Mouse (Mus musculus) layer of hippocampus, adult 2 months (tissue): ENCODE data around the gene Erp27. TPM values are rescaled to one million over a fixed set of nuclear protein-coding genes. Genes with fewer than 3 reads are reported as not detected.

Experiments
- DNase-seq, 2 experiments: peaks; one replicate each; pipeline ENCODE4 v3.0.0; 2022; ENCODE audit warnings: low spot score in 2 of 2
- H3K27ac ChIP-seq: fragments of 200-600 bp; 2 replicates; pipeline ENCODE4 v1.8.1; 2022
- H3K4me3 ChIP-seq: fragments of 200-600 bp; 2 replicates; pipeline ENCODE4 v1.8.1; 2022; ENCODE audit warnings: mild to moderate bottlenecking
- CTCF ChIP-seq: fragments of 200-600 bp; conservative IDR thresholded peaks from 2 replicates; pipeline ENCODE4 v1.8.1; 2022; ENCODE audit warnings: antibody characterized with exemption, mild to moderate bottlenecking, moderate library complexity
- total RNA-seq, 2 experiments: library from RNA; stranded (reverse); gene quantifications; 2 replicates each; pipeline ENCODE4 v1.2.3; 2021

The Erp27 gene
- total RNA-seq, 2 experiments from 2014 or later = 0.26 to 0.52 TPM

- H3K4me3 ChIP-seq = no peak overlapping the region
- no peak overlapping the region for H3K27ac ChIP-seq
- peak in 1 of 2 experiments; percentile 29 for DNase-seq
- TF ChIP-seq CTCF = no peak
These were observed 25.0 kb upstream of the Erp27 start for GRCm38 (mm10) chr6:136946943-136947342.

- no peak overlapping the region for H3K4me3 ChIP-seq
- no peak overlapping the region for H3K27ac ChIP-seq
- no peak for DNase-seq
- TF ChIP-seq CTCF = no peak
These were observed 24.3 kb upstream of the Erp27 start for GRCm38 (mm10) chr6:136946241-136946640.

GRCm38 (mm10) chr6:136944511-136944910 is 22.5 kb upstream of the Erp27 start:
- H3K4me3 ChIP-seq = no peak overlapping the region
- no peak for TF ChIP-seq CTCF
- H3K27ac ChIP-seq = no peak overlapping the region
- no peak for DNase-seq

- no peak overlapping the region for H3K27ac ChIP-seq
- TF ChIP-seq CTCF = no peak
- H3K4me3 ChIP-seq = no peak overlapping the region
- DNase-seq = no peak
These were observed 21.4 kb upstream of the Erp27 start for GRCm38 (mm10) chr6:136943392-136943791.

GRCm38 (mm10) chr6:136942280-136942679 is 20.3 kb upstream of the Erp27 start:
- DNase-seq = no peak
- no peak for TF ChIP-seq CTCF
- Histone ChIP-seq H3K27ac (peak overlapping the region; percentile 78; the same call in 1 of the 2 replicates), H3K4me3 (no peak overlapping the region)

- no peak for DNase-seq
- H3K27ac ChIP-seq = peak within 1 kb of the TSS; percentile 78
- no peak for TF ChIP-seq CTCF
- H3K4me3 ChIP-seq = peak within 1 kb of the TSS; percentile 13; the same call in 1 of the 2 replicates
These were observed 19.4 kb upstream of the Erp27 start, which contains the start of gene Arhgdib for GRCm38 (mm10) chr6:136941051-136942021. Arhgdib (minus strand) TSS chr6:136941899.

GRCm38 (mm10) chr6:136940188-136940960 is 18.4 kb upstream of the Erp27 start:
- no peak for DNase-seq
- Histone ChIP-seq H3K27ac (peak overlapping the region; percentile 78), H3K4me3 (no peak overlapping the region; the same call in 1 of the 2 replicates)
- TF ChIP-seq CTCF = 0 out of 2 replicates have a peak, but pooled peaks have one; percentile 13

- H3K4me3 ChIP-seq = no peak overlapping the region
- no peak for DNase-seq
- peak overlapping the region; percentile 78 for H3K27ac ChIP-seq
- no peak for TF ChIP-seq CTCF
These were observed 17.6 kb upstream of the Erp27 start for GRCm38 (mm10) chr6:136939326-136940187.

GRCm38 (mm10) chr6:136938331-136939126 is 16.5 kb upstream of the Erp27 start:
- no peak for DNase-seq
- Histone ChIP-seq H3K27ac (peak overlapping the region; percentile 21; the same call in 1 of the 2 replicates), H3K4me3 (no peak overlapping the region)
- TF ChIP-seq CTCF = no peak

GRCm38 (mm10) chr6:136937117-136937516 is 15.1 kb upstream of the Erp27 start:
- no peak for TF ChIP-seq CTCF
- Histone ChIP-seq H3K27ac (no peak overlapping the region), H3K4me3 (no peak overlapping the region)
- no peak for DNase-seq

- H3K27ac ChIP-seq = no peak overlapping the region
- H3K4me3 ChIP-seq = no peak overlapping the region
- DNase-seq = no peak
- no peak for TF ChIP-seq CTCF
These were observed 14.4 kb upstream of the Erp27 start for GRCm38 (mm10) chr6:136936361-136936760.

- no peak for TF ChIP-seq CTCF
- no peak overlapping the region for H3K27ac ChIP-seq
- no peak overlapping the region for H3K4me3 ChIP-seq
- no peak for DNase-seq
These were observed 13.3 kb upstream of the Erp27 start for GRCm38 (mm10) chr6:136935233-136935632.
